Mouse (Mus musculus) ES-E14 (cell line): Measurements from ENCODE around the gene Sbno1. TPM values are rescaled to one million over a fixed set of nuclear protein-coding genes. Genes with fewer than 3 reads are reported as not detected.
A peak's percentile ranks its signal among the peaks of the same experiment; 100 is the strongest.

ENCODE experiments used
- DNase-seq: peaks from one replicate; pipeline ENCODE4 v3.0.0-alpha.2; 2013; ENCODE audit warnings: low read depth, low spot score
- H3K27ac ChIP-seq: 2 replicates; pipeline ENCODE4 v1.5.1; 2012; ENCODE audit warnings: low read depth, mild to moderate bottlenecking, low read length, moderate library complexity, mixed read lengths; ENCODE audit not compliant: poor library complexity, insufficient read depth, severe bottlenecking
- H3K36me3 ChIP-seq: 2 replicates; pipeline ENCODE4 v1.6.1; 2012; ENCODE audit warnings: mild to moderate bottlenecking, low read length, moderate library complexity, mixed read lengths; ENCODE audit not compliant: control insufficient read depth, poor library complexity, insufficient read depth, severe bottlenecking
- H3K4me1 ChIP-seq, 2 experiments: fragments of 150-350 bp in 1 of 2; sonication (generic) in 1 of 2; 2 replicates each; pipeline ENCODE4 v1.6.1; 2012; ENCODE audit warnings: low read length in 2 of 2, mild to moderate bottlenecking in 1 of 2, mixed read lengths in 1 of 2; ENCODE audit not compliant: control insufficient read depth in 2 of 2, insufficient read depth in 2 of 2, poor library complexity in 1 of 2
- H3K4me3 ChIP-seq, 2 experiments: fragments of 150-350 bp in 1 of 2; sonication (generic) in 1 of 2; 2 replicates each; pipeline ENCODE4 v1.5.1; 2012; ENCODE audit warnings: low read length in 2 of 2, low read depth in 1 of 2, mild to moderate bottlenecking in 1 of 2, mixed read lengths in 1 of 2; ENCODE audit not compliant: insufficient read depth in 1 of 2, poor library complexity in 1 of 2, severe bottlenecking in 1 of 2
- H3K9ac ChIP-seq: 2 replicates; pipeline ENCODE4 v1.6.1; 2012; ENCODE audit warnings: low read depth, mild to moderate bottlenecking, low read length, mixed read lengths; ENCODE audit not compliant: poor library complexity, insufficient read depth, severe bottlenecking
- H3K9me3 ChIP-seq: fragments of 150-350 bp; sonication (generic); 2 replicates; pipeline ENCODE4 v1.6.1; 2012; ENCODE audit warnings: low read depth, mild to moderate bottlenecking, low read length; ENCODE audit not compliant: control insufficient read depth, insufficient read depth
- CHD2 ChIP-seq: IDR thresholded peaks from 2 replicates; pipeline ENCODE4 v1.6.1; 2014; ENCODE audit warnings: mild to moderate bottlenecking, low read depth, low read length, inconsistent platforms
- HCFC1 ChIP-seq: IDR thresholded peaks from 2 replicates; pipeline ENCODE4 v1.6.1; 2012; ENCODE audit warnings: low read length, inconsistent platforms, borderline replicate concordance; ENCODE audit not compliant: insufficient read depth
- MAFK ChIP-seq: IDR thresholded peaks from 2 replicates; pipeline ENCODE4 v1.6.1; 2014; ENCODE audit warnings: mild to moderate bottlenecking, low read depth, low read length, inconsistent platforms; ENCODE audit not compliant: insufficient read depth
- ZC3H11A ChIP-seq: IDR thresholded peaks from 2 replicates; pipeline ENCODE4 v1.6.1; 2012; ENCODE audit warnings: low read depth, mild to moderate bottlenecking, inconsistent platforms, low read length, borderline replicate concordance
- ZNF384 ChIP-seq: IDR thresholded peaks from 2 replicates; pipeline ENCODE4 v1.6.1; 2012; ENCODE audit warnings: low read depth, low read length, inconsistent platforms
- in situ Hi-C, 2 experiments: fragments of 600-800 bp; cut with MboI; formaldehyde crosslinking; loops; one replicate each; pipeline ENCODE4 v1.15.1; 2025; ENCODE audit warnings: low sequenced_read_pairs in 2 of 2, inconsistent platforms in 1 of 2; ENCODE audit not compliant: unreplicated experiment in 2 of 2
- total RNA-seq: library from RNA; depleted of rRNA; stranded (reverse); fragments of 300-350 nt; gene quantifications from 2 replicates; pipeline ENCODE4 v1.2.3, GENCODE M21; 2012

Sbno1 gene
- total RNA-seq, 1 experiment: 86.4 TPM

- Histone ChIP-seq H3K9ac (peak overlapping the region; percentile 94), H3K4me3 (peak overlapping the region; percentile 97 to 100), H3K9me3 (no peaks in the 10 kb centered on the region), H3K27ac (peak overlapping the region; percentile 73; the same call in 1 of the 2 replicates), H3K4me1 (peaks cover 3 to 4% of the 10 kb centered on the region in 2 experiments; a peak in 2 of 4 replicates), H3K36me3 (no peaks in the 10 kb centered on the region; the same call in none of the 2 replicates)
- DNase-seq: no peak
- in situ Hi-C loops: loop anchor here in 1 of 2 experiments (25.0 kb wide), 1 partner anchor 1962 kb away; no protein-coding TSS in a partner anchor
- no peak for TF ChIP-seq ZC3H11A
- TF ChIP-seq ZNF384: no peak
- no peak for TF ChIP-seq MAFK
- no peak for TF ChIP-seq CHD2
- no peak for TF ChIP-seq HCFC1
Measured at GRCm38 (mm10) chr5:124424200-124424722, 1.5 kb downstream of the Sbno1 start.

- peaks cover 3 to 4% of the 10 kb centered on the region in 2 experiments; a peak in 2 of 4 replicates for H3K4me1 ChIP-seq
- in situ Hi-C loops: loop anchor here in 1 of 2 experiments (25.0 kb wide), 1 partner anchor 1959 kb away; no protein-coding TSS in a partner anchor
- no peak overlapping the region for H3K4me3 ChIP-seq
- no peak overlapping the region for H3K9ac ChIP-seq
- H3K9me3 ChIP-seq: no peaks in the 10 kb centered on the region
- no peaks in the 10 kb centered on the region; the same call in none of the 2 replicates for H3K36me3 ChIP-seq
- DNase-seq: no peak
- TF ChIP-seq ZNF384 (no peak), HCFC1 (no peak), MAFK (no peak)
- no peak overlapping the region for H3K27ac ChIP-seq
Measured at GRCm38 (mm10) chr5:124421786-124422185, 4.0 kb downstream of the Sbno1 start.

GRCm38 (mm10) chr5:124418903-124419302 is 6.9 kb downstream of the Sbno1 start:
- TF ChIP-seq ZC3H11A: no peak
- TF ChIP-seq CHD2: no peak
- TF ChIP-seq MAFK: no peak
- TF ChIP-seq HCFC1: no peak
- no peak for TF ChIP-seq ZNF384
- no peaks in the 10 kb centered on the region for H3K9me3 ChIP-seq
- H3K27ac ChIP-seq: no peak overlapping the region
- H3K4me3 ChIP-seq: no peak overlapping the region
- H3K9ac ChIP-seq: no peak overlapping the region
- peaks cover 0 to 2% of the 10 kb centered on the region in 2 experiments; a peak in 2 of 4 replicates for H3K4me1 ChIP-seq
- no peaks in the 10 kb centered on the region; the same call in none of the 2 replicates for H3K36me3 ChIP-seq
- in situ Hi-C loops: loop anchor here in 1 of 2 experiments (25.0 kb wide), 1 partner anchor 1957 kb away; no protein-coding TSS in a partner anchor
- no peak for DNase-seq

- peaks cover 18% of the 10 kb centered on the region for H3K36me3 ChIP-seq
- H3K9me3 ChIP-seq: no peaks in the 10 kb centered on the region
- TF ChIP-seq ZNF384 (no peak), ZC3H11A (no peak), HCFC1 (no peak), CHD2 (no peak), MAFK (no peak)
- no peak overlapping the region for H3K9ac ChIP-seq
- no peak for DNase-seq
- H3K4me3 ChIP-seq: no peak overlapping the region
- in situ Hi-C loops: loop anchor here in 1 of 2 experiments (5.0 to 25.0 kb wide), 2 partner anchors 35 to 1950 kb away; no protein-coding TSS in a partner anchor
- H3K27ac ChIP-seq: no peak overlapping the region
- H3K4me1 ChIP-seq: 0 out of 4 replicates have a peak, but pooled peaks cover 0 to 1% of the 10 kb centered on the region in 2 experiments
Measured at GRCm38 (mm10) chr5:124412163-124412562, 13.6 kb downstream of the Sbno1 start.

GRCm38 (mm10) chr5:124410808-124411207 is 15.0 kb downstream of the Sbno1 start:
- TF ChIP-seq ZNF384 (no peak), MAFK (no peak)
- Histone ChIP-seq H3K36me3 (peaks cover 19% of the 10 kb centered on the region), H3K9ac (no peak overlapping the region), H3K4me3 (no peak overlapping the region), H3K27ac (no peak overlapping the region), H3K4me1 (0 out of 4 replicates have a peak, but pooled peaks cover 0 to 1% of the 10 kb centered on the region in 2 experiments), H3K9me3 (no peaks in the 10 kb centered on the region)
- in situ Hi-C loops: loop anchor here in 1 of 2 experiments (5.0 to 25.0 kb wide), 2 partner anchors 34 to 1949 kb away; no protein-coding TSS in a partner anchor
- no peak for DNase-seq
